Mouse (Mus musculus): ENCODE results near the gene Pagr1a. TPM values are rescaled to one million over a fixed set of nuclear protein-coding genes. Genes with fewer than 3 reads are reported as not detected.

Pagr1a gene
- polyA plus RNA-seq, 1 experiment from 2014 or later = 12.2 TPM

DNA sequence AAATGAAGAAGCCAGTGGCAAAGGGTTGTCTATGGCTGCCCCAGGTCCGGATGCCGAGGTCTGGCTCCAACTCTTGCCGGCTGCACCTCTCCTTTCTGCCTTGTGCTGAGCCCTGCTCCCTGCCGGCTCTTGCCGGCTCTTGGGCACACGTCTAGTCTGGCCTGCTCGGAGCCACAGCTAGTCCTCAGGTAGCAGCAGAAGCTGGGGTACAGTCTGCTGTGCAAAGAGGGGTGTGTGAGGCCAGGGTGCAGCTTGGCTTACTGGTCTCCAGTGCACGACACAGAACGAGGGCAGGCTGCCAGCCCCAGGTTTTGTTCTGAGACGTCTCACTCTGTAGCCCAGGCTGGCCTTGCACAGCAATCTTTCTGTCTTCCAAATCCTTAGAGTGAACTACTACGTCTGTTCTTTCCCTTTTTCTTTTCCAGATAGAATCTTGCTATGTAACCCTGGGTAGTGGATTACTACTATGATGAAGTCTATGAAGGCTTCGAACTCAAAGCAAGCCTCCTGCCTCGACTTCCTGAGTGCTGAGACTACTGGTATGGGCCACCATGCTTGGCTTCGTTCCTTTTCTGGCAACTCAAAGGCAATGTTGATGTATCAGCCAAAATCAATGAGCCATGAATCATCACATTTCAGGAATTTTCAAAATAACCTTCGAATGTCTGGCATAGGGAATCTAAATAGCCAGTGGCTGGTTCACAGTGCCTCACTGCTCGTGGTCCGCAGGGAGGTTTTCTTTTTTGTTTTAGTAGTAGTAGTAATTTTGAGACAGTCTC is 7.7 kb downstream of the Pagr1a start:
- peak overlapping the region; percentile 52; the same call in 1 of the 2 replicates for H3K9ac ChIP-seq (replicated peaks)
- ATAC-seq (no peak), DNase-seq (no peak)
- H3K9me3 ChIP-seq (ENCODE audit: low read length) = no peaks in the 10 kb centered on the region
- H3K4me3 ChIP-seq (ENCODE audit: low read depth, low read length) = no peak overlapping the region
- no peak for TF ChIP-seq EP300 (IDR thresholded peaks at IDR 0.05; ENCODE audit: low read depth)
- TF ChIP-seq CTCF (IDR thresholded peaks at IDR 0.05; ENCODE audit: low read depth) = no peak
- peaks cover 38% of the 10 kb centered on the region for H3K4me1 ChIP-seq (ENCODE audit: insufficient read depth)
- peaks cover 4% of the 10 kb centered on the region; the same call in 1 of the 2 replicates for H3K36me3 ChIP-seq (replicated peaks; ENCODE audit: insufficient read depth, low read length)
- H3K4me2 ChIP-seq (ENCODE audit: low read depth, low read length) = 0 out of 2 replicates have a peak overlapping the region, but pooled peaks have one; percentile 1
- WGBS (ENCODE audit: insufficient replicate concordance) = 77% methylated on average over 17 of the region's 17 CpGs
- peak overlapping the region; percentile 94 for H3K27ac ChIP-seq (ENCODE audit: low read depth)
- H3K27me3 ChIP-seq (ENCODE audit: insufficient read depth, low read length) = no peaks in the 10 kb centered on the region

DNA sequence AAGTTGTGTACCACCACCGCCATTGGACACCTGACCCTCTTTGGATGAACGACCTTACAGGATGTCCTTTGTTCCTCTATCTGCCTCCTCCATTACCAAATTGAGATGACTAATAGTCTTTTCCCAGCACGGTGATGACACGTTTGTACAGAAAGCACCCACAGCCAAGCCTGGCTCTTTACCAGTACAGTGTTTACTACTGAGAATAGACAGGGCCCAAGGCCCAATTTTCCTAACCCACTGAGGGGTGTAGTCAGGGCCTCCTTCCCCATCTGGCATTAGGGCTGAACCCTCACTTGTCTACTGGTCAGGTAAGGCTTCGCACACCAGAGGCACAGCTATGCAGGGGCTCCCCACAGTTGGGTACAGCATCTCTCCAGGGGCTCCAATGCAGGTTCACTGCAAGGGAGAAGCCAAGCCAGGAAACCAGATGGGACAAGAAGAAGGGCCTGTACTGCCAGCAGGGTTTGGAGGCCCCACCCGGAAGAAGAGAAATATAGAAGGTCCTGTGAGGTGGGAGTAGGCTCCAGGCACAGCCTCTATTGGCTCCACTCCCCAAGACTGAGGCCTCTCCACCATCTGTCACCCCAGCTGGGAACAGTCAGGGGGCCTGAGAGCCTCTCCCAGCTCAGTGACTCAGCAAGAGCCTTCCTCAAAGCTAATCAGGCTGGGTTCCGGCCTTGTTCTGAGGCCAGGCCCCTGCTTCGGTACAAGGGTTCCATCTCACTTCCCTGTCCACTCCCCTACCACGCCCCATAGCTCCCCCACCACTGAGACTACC is 8.7 kb downstream of the Pagr1a start:
- Histone ChIP-seq H3K27ac (ENCODE audit: low read depth) (peak overlapping the region; percentile 94), H3K4me2 (ENCODE audit: low read depth, low read length) (peak overlapping the region; percentile 1), H3K27me3 (ENCODE audit: insufficient read depth, low read length) (no peaks in the 10 kb centered on the region), H3K36me3 (replicated peaks; ENCODE audit: insufficient read depth, low read length) (peaks cover 4% of the 10 kb centered on the region; the same call in 1 of the 2 replicates), H3K9ac (replicated peaks) (peak overlapping the region; percentile 52), H3K4me3 (ENCODE audit: low read depth, low read length) (no peak overlapping the region), H3K4me1 (ENCODE audit: insufficient read depth) (peaks cover 32% of the 10 kb centered on the region), H3K9me3 (ENCODE audit: low read length) (no peaks in the 10 kb centered on the region)
- TF ChIP-seq EP300 (IDR thresholded peaks at IDR 0.05; ENCODE audit: low read depth) = peak; percentile 7
- TF ChIP-seq CTCF (IDR thresholded peaks at IDR 0.05; ENCODE audit: low read depth) = no peak
- peak; percentile 93 for ATAC-seq
- DNase-seq = peak; percentile 72
- WGBS (ENCODE audit: insufficient replicate concordance) = 44% methylated on average over 9 of the region's 9 CpGs

DNA sequence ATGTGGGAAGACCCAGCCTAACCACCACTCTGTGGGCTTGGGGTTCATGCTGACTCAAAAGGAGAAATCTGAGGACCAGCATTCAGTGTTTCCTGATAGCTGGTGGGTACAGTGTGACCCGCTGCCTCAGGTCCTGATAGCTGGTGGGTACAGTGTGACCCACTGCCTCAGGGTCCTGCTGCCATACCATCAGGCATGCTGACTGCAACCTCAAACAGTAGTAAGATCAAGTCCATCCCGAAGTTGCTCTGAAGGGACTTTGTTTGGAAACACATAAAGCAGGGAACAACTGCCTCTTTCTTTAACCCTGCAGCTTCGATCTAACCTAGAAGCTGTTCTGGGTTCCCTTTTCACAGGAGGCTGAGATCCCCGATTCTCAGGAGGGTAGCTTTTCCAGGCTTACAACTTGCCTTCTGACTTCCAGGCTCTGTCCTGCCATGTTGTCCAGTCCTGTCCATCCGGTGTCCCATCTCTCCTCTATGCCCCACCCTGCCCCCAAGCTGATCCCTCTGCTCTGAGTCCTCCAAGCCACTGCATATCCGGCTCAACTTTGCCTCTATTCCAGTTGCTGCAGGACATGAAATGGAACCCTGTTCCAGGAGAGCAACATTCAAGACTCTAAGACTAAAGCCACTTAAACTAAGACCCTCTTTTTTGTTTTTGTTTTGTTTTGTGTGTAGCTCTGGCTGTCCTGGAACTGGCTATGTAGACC is 9.7 kb downstream of the Pagr1a start:
- TF ChIP-seq CTCF (IDR thresholded peaks at IDR 0.05; ENCODE audit: low read depth) (no peak), EP300 (IDR thresholded peaks at IDR 0.05; ENCODE audit: low read depth) (no peak)
- H3K4me1 ChIP-seq (ENCODE audit: insufficient read depth) = peaks cover 28% of the 10 kb centered on the region
- no peak for ATAC-seq
- no peaks in the 10 kb centered on the region; the same call in 1 of the 2 replicates for H3K36me3 ChIP-seq (replicated peaks; ENCODE audit: insufficient read depth, low read length)
- H3K27me3 ChIP-seq (ENCODE audit: insufficient read depth, low read length) = no peaks in the 10 kb centered on the region
- H3K4me3 ChIP-seq (ENCODE audit: low read depth, low read length) = no peak overlapping the region
- H3K9ac ChIP-seq (replicated peaks) = no peak overlapping the region
- no peaks in the 10 kb centered on the region for H3K9me3 ChIP-seq (ENCODE audit: low read length)
- H3K27ac ChIP-seq (ENCODE audit: low read depth) = peak overlapping the region; percentile 94
- no peak for DNase-seq
- 81% methylated on average over 6 of the region's 6 CpGs for WGBS (ENCODE audit: insufficient replicate concordance)
- no peak overlapping the region for H3K4me2 ChIP-seq (ENCODE audit: low read depth, low read length)

DNA sequence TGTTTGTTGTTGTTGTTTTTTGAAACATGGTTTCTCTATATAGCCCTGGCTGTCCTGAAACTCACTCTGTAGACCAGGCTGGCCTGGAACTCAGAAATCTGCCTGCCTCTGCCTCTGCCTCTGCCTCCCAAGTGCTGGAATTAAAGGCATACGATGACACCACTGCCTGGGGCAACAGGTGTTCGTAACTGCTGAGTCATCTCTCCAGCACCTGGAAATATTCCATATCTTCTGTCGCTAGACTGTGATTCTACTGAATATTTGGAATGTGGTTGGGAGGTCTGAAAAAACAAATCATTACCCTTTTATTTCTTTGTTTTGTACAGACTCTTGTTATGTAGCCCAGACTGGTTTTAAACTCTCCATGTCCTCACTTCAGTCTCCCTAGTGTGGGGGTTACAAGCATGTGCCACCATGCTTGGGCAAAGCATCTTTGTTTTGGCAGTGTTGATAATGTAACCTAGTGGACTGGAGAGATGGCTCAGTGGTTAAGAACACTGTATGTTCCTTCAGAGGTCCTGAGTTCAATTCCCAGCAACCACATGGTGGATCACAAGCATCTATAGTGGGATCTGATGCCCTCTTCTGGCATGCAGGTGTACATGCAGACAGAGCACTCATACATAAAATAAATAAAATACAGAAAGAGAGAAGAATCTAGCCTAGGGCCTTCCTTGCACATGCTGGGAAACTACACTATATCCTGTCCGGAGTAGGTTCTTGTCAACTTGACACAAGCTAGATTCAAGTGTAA is 12.9 kb downstream of the Pagr1a start:
- Histone ChIP-seq H3K4me3 (ENCODE audit: low read depth, low read length) (no peak overlapping the region), H3K27ac (ENCODE audit: low read depth) (no peak overlapping the region), H3K27me3 (ENCODE audit: insufficient read depth, low read length) (no peaks in the 10 kb centered on the region), H3K9me3 (ENCODE audit: low read length) (no peaks in the 10 kb centered on the region), H3K4me1 (ENCODE audit: insufficient read depth) (peaks cover 21% of the 10 kb centered on the region), H3K36me3 (replicated peaks; ENCODE audit: insufficient read depth, low read length) (no peaks in the 10 kb centered on the region; the same call in 1 of the 2 replicates), H3K9ac (replicated peaks) (no peak overlapping the region), H3K4me2 (ENCODE audit: low read depth, low read length) (no peak overlapping the region)
- no peak for ATAC-seq
- peak; percentile 54 for TF ChIP-seq CTCF (IDR thresholded peaks at IDR 0.05; ENCODE audit: low read depth)
- no peak for TF ChIP-seq EP300 (IDR thresholded peaks at IDR 0.05; ENCODE audit: low read depth)
- WGBS (ENCODE audit: insufficient replicate concordance) = 87% methylated on average over 4 of the region's 4 CpGs
- DNase-seq = no peak

DNA sequence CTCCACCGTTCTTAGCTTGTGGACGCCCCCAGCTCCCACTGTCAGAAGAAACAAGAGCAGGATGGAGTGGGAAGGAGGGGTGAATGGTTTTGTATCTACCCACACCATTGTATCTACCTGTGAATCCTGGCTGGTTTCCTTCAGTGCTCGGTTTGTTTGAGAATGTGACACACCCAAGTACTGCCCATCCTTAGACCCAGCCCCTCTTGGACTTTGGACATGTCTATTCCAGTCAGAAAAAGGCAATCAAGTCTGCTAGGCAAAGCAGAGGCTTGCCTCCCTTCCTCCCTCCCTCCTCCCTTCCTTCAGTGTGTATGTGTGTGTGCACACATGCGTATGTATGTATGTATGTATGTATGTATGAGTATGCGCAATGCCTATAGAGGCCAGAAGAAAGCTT is 13.5 kb downstream of the Pagr1a start:
- no peak overlapping the region for H3K27ac ChIP-seq (ENCODE audit: low read depth)
- H3K9ac ChIP-seq (replicated peaks) = no peak overlapping the region
- H3K36me3 ChIP-seq (replicated peaks; ENCODE audit: insufficient read depth, low read length) = peaks cover 2% of the 10 kb centered on the region; the same call in 1 of the 2 replicates
- TF ChIP-seq EP300 (IDR thresholded peaks at IDR 0.05; ENCODE audit: low read depth) (no peak), CTCF (IDR thresholded peaks at IDR 0.05; ENCODE audit: low read depth) (no peak)
- no peaks in the 10 kb centered on the region for H3K27me3 ChIP-seq (ENCODE audit: insufficient read depth, low read length)
- no peaks in the 10 kb centered on the region for H3K9me3 ChIP-seq (ENCODE audit: low read length)
- H3K4me1 ChIP-seq (ENCODE audit: insufficient read depth) = peaks cover 15% of the 10 kb centered on the region
- no peak overlapping the region for H3K4me3 ChIP-seq (ENCODE audit: low read depth, low read length)
- WGBS (ENCODE audit: insufficient replicate concordance) = 82% methylated on average over 5 of the region's 5 CpGs
- DNase-seq (no peak), ATAC-seq (no peak)
- no peak overlapping the region for H3K4me2 ChIP-seq (ENCODE audit: low read depth, low read length)
